Mouse (Mus musculus): ENCODE measurements at regions not wholly inside any gene's neighbourhood (a gene's known extent, or its start where the extent isn't known, plus 50 kb on each side); places are given as distances from the start of the nearest gene placed in this dataset.
A peak's percentile ranks its signal among the peaks of the same experiment; 100 is the strongest.

- H3K36me3 ChIP-seq = no peaks in the 10 kb centered on the region
- peaks cover 33% of the 10 kb centered on the region for H3K4me1 ChIP-seq
- no peak overlapping the region for H3K27ac ChIP-seq (replicated peaks)
- 87% methylated on average over 1 of the region's 1 CpGs for WGBS
- DNase-seq (ENCODE audit: low spot score) = no peak
- no peaks in the 10 kb centered on the region for H3K9me3 ChIP-seq (replicated peaks)
- no peaks in the 10 kb centered on the region for H3K27me3 ChIP-seq (ENCODE audit: low read depth, poor library complexity, severe bottlenecking)
- H3K4me3 ChIP-seq = no peak overlapping the region
Observed at GRCm38 (mm10) chr14:58939086-58939485, 203.6 kb downstream of the 1700129C05Rik start.

GRCm38 (mm10) chr14:58938601-58938970 lies 204.1 kb downstream of the 1700129C05Rik start:
- Histone ChIP-seq H3K27ac (replicated peaks) (no peak overlapping the region), H3K27me3 (ENCODE audit: low read depth, poor library complexity, severe bottlenecking) (no peaks in the 10 kb centered on the region), H3K4me3 (no peak overlapping the region), H3K4me1 (peaks cover 33% of the 10 kb centered on the region), H3K9me3 (replicated peaks) (no peaks in the 10 kb centered on the region), H3K36me3 (no peaks in the 10 kb centered on the region)
- DNase-seq (ENCODE audit: low spot score) = no peak
- WGBS = 37% methylated on average over 5 of the region's 5 CpGs

GRCm38 (mm10) chr14:58937791-58938600 lies 204.7 kb downstream of the 1700129C05Rik start:
- Histone ChIP-seq H3K27ac (replicated peaks) (no peak overlapping the region), H3K36me3 (no peaks in the 10 kb centered on the region), H3K4me1 (peaks cover 33% of the 10 kb centered on the region), H3K4me3 (no peak overlapping the region), H3K9me3 (replicated peaks) (no peaks in the 10 kb centered on the region), H3K27me3 (ENCODE audit: low read depth, poor library complexity, severe bottlenecking) (no peaks in the 10 kb centered on the region)
- WGBS = 69% methylated on average over 12 of the region's 12 CpGs
- peak; percentile 31 for DNase-seq (ENCODE audit: low spot score)

- WGBS = 44% methylated on average over 8 of the region's 8 CpGs
- Histone ChIP-seq H3K27me3 (ENCODE audit: low read depth, poor library complexity, severe bottlenecking) (no peaks in the 10 kb centered on the region), H3K36me3 (no peaks in the 10 kb centered on the region), H3K4me3 (no peak overlapping the region), H3K9me3 (replicated peaks) (no peaks in the 10 kb centered on the region), H3K4me1 (peaks cover 33% of the 10 kb centered on the region), H3K27ac (replicated peaks) (no peak overlapping the region)
- DNase-seq (ENCODE audit: low spot score) = peak; percentile 37
Observed at GRCm38 (mm10) chr14:58937331-58937730, 205.4 kb downstream of the 1700129C05Rik start.

GRCm38 (mm10) chr14:58936131-58936530 lies 206.6 kb downstream of the 1700129C05Rik start:
- H3K36me3 ChIP-seq = no peaks in the 10 kb centered on the region
- H3K4me1 ChIP-seq = peaks cover 33% of the 10 kb centered on the region
- 50% methylated on average over 2 of the region's 2 CpGs for WGBS
- H3K9me3 ChIP-seq (replicated peaks) = no peaks in the 10 kb centered on the region
- no peak overlapping the region for H3K4me3 ChIP-seq
- DNase-seq (ENCODE audit: low spot score) = no peak
- no peaks in the 10 kb centered on the region for H3K27me3 ChIP-seq (ENCODE audit: low read depth, poor library complexity, severe bottlenecking)
- no peak overlapping the region for H3K27ac ChIP-seq (replicated peaks)

GRCm38 (mm10) chr14:58917853-58918252 lies 224.8 kb downstream of the 1700129C05Rik start:
- DNase-seq (ENCODE audit: low spot score) = no peak
- no peaks in the 10 kb centered on the region for H3K27me3 ChIP-seq (ENCODE audit: low read depth, poor library complexity, severe bottlenecking)
- no peaks in the 10 kb centered on the region for H3K36me3 ChIP-seq
- no peaks in the 10 kb centered on the region for H3K4me1 ChIP-seq
- no peak overlapping the region for H3K27ac ChIP-seq (replicated peaks)
- no peak overlapping the region for H3K4me3 ChIP-seq
- no peaks in the 10 kb centered on the region for H3K9me3 ChIP-seq (replicated peaks)
- WGBS = 86% methylated on average over 9 of the region's 9 CpGs

GRCm38 (mm10) chr14:58917228-58917627 lies 225.5 kb downstream of the 1700129C05Rik start:
- no peaks in the 10 kb centered on the region for H3K27me3 ChIP-seq (ENCODE audit: low read depth, poor library complexity, severe bottlenecking)
- no peaks in the 10 kb centered on the region for H3K36me3 ChIP-seq
- WGBS = 80% methylated on average over 3 of the region's 3 CpGs
- H3K4me1 ChIP-seq = no peaks in the 10 kb centered on the region
- H3K27ac ChIP-seq (replicated peaks) = no peak overlapping the region
- H3K9me3 ChIP-seq (replicated peaks) = no peaks in the 10 kb centered on the region
- H3K4me3 ChIP-seq = no peak overlapping the region
- no peak for DNase-seq (ENCODE audit: low spot score)

- H3K9me3 ChIP-seq (replicated peaks) = no peaks in the 10 kb centered on the region; the same call in 1 of the 2 replicates
- H3K4me1 ChIP-seq = no peaks in the 10 kb centered on the region
- H3K4me3 ChIP-seq = no peak overlapping the region
- no peaks in the 10 kb centered on the region for H3K36me3 ChIP-seq
- no peak overlapping the region for H3K27ac ChIP-seq (replicated peaks)
- no peaks in the 10 kb centered on the region for H3K27me3 ChIP-seq (ENCODE audit: low read depth, poor library complexity, severe bottlenecking)
- 89% methylated on average over 3 of the region's 3 CpGs for WGBS
- DNase-seq (ENCODE audit: low spot score) = no peak
Observed at GRCm38 (mm10) chr14:58914937-58915336, 227.8 kb downstream of the 1700129C05Rik start.

- H3K27ac ChIP-seq (replicated peaks) = no peak overlapping the region
- DNase-seq (ENCODE audit: low spot score) = no peak
- 96% methylated on average over 1 of the region's 1 CpGs for WGBS
Observed at GRCm38 (mm10) chr14:58910846-58911245, 231.8 kb downstream of the 1700129C05Rik start.

GRCm38 (mm10) chr14:58907932-58908331 lies 234.8 kb downstream of the 1700129C05Rik start:
- no peaks in the 10 kb centered on the region for H3K4me1 ChIP-seq
- no peak for DNase-seq (ENCODE audit: low spot score)
- WGBS = 74% methylated on average over 3 of the region's 3 CpGs
- no peaks in the 10 kb centered on the region for H3K27me3 ChIP-seq (ENCODE audit: low read depth, poor library complexity, severe bottlenecking)
- no peaks in the 10 kb centered on the region for H3K36me3 ChIP-seq
- no peak overlapping the region for H3K4me3 ChIP-seq
- H3K9me3 ChIP-seq (replicated peaks) = no peaks in the 10 kb centered on the region; the same call in 1 of the 2 replicates
- H3K27ac ChIP-seq (replicated peaks) = no peak overlapping the region

More at GRCm38 (mm10) chr14:58910846-58911245, 231.8 kb downstream of the 1700129C05Rik start:
- Histone ChIP-seq H3K27me3 (ENCODE audit: low read depth, poor library complexity, severe bottlenecking) (no peaks in the 10 kb centered on the region), H3K36me3 (no peaks in the 10 kb centered on the region), H3K9me3 (replicated peaks) (no peaks in the 10 kb centered on the region; the same call in 1 of the 2 replicates), H3K4me3 (no peak overlapping the region), H3K4me1 (no peaks in the 10 kb centered on the region)

- H3K9me3 ChIP-seq (replicated peaks) = no peaks in the 10 kb centered on the region; the same call in 1 of the 2 replicates
- H3K4me3 ChIP-seq = no peak overlapping the region
- no peak overlapping the region for H3K27ac ChIP-seq (replicated peaks)
- 90% methylated on average over 3 of the region's 3 CpGs for WGBS
- no peaks in the 10 kb centered on the region for H3K36me3 ChIP-seq
- H3K27me3 ChIP-seq (ENCODE audit: low read depth, poor library complexity, severe bottlenecking) = no peaks in the 10 kb centered on the region
- H3K4me1 ChIP-seq = no peaks in the 10 kb centered on the region
- DNase-seq (ENCODE audit: low spot score) = no peak
Observed at GRCm38 (mm10) chr14:58907359-58907758, 235.3 kb downstream of the 1700129C05Rik start.

GRCm38 (mm10) chr14:58906631-58907030 lies 236.1 kb downstream of the 1700129C05Rik start:
- Histone ChIP-seq H3K4me3 (no peak overlapping the region), H3K9me3 (replicated peaks) (no peaks in the 10 kb centered on the region; the same call in 1 of the 2 replicates), H3K27me3 (ENCODE audit: low read depth, poor library complexity, severe bottlenecking) (no peaks in the 10 kb centered on the region), H3K36me3 (no peaks in the 10 kb centered on the region), H3K4me1 (no peaks in the 10 kb centered on the region), H3K27ac (replicated peaks) (no peak overlapping the region)
- WGBS = 85% methylated on average over 4 of the region's 4 CpGs
- no peak for DNase-seq (ENCODE audit: low spot score)

GRCm38 (mm10) chr14:58868176-58868949 lies 274.3 kb downstream of the 1700129C05Rik start:
- H3K4me3 ChIP-seq = no peak overlapping the region
- H3K27me3 ChIP-seq (ENCODE audit: low read depth, poor library complexity, severe bottlenecking) = peaks cover 16% of the 10 kb centered on the region
- no peaks in the 10 kb centered on the region for H3K36me3 ChIP-seq
- 0 out of 2 replicates have a peak overlapping the region, but pooled peaks have one; percentile 42 for H3K27ac ChIP-seq (replicated peaks)
- no peaks in the 10 kb centered on the region for H3K9me3 ChIP-seq (replicated peaks)
- peak; percentile 38 for DNase-seq (ENCODE audit: low spot score)
- H3K4me1 ChIP-seq = peaks cover 19% of the 10 kb centered on the region
- WGBS = 33% methylated on average over 14 of the region's 14 CpGs
